Mouse (Mus musculus) granulocyte monocyte progenitor cell, adult 5-6 weeks (primary cell): Measurements from ENCODE around the gene Prickle2. TPM values are rescaled to one million over a fixed set of nuclear protein-coding genes. Genes with fewer than 3 reads are reported as not detected.
A peak's percentile ranks its signal among the peaks of the same experiment; 100 is the strongest.

ENCODE experiments used
- ATAC-seq: replicated peaks from 2 replicates; pipeline ENCODE4 v1.8.0; 2016; ENCODE audit warnings: mild to moderate bottlenecking, moderate TSS enrichment, inconsistent platforms; ENCODE audit not compliant: poor library complexity, severe bottlenecking
- total RNA-seq, 2 experiments: library from RNA; stranded (forward) in 1 of 2; stranded (reverse) in 1 of 2; fragments of 200-712, 200-1000 nt in 1 of 2; fragments of >200 nt in 1 of 2; fragmentation: Nextera tagmentation in 1 of 2; gene quantifications; 2 replicates each; pipeline ENCODE4 v1.2.3; 2014 to 2017

The Prickle2 gene
- total RNA-seq (2014; fragmentation: Nextera tagmentation) (not detected in 2 replicates), total RNA-seq (2017) (not detected in 2 replicates)

- peak; percentile 55; the same call in 1 of the 2 replicates for ATAC-seq
Observed at GRCm38 (mm10) chr6:92706145-92706466, at the start of gene Prickle2. Gene Prickle2 (minus strand): TSS chr6:92706155.

DNA sequence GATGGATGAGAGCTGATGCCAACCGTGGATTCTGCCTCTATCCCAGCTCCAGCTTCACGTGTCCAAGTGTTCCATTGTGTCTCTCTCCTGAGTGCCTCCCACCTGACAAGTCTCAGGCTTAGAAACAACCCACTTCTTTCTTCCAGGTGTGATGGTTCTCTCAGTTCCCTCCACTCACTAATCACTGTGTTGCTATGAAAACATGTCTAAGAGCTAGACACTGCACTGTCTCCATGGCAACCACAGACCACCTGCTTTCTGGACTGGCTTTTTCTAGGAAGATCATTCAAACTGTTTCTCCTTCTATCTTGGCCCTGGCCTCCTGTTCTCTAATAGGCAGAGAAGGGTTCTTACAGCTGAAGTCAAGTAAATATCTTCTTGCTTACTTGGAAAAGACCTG, 46.8 kb upstream of the Prickle2 start:
- ATAC-seq: no peak

DNA sequence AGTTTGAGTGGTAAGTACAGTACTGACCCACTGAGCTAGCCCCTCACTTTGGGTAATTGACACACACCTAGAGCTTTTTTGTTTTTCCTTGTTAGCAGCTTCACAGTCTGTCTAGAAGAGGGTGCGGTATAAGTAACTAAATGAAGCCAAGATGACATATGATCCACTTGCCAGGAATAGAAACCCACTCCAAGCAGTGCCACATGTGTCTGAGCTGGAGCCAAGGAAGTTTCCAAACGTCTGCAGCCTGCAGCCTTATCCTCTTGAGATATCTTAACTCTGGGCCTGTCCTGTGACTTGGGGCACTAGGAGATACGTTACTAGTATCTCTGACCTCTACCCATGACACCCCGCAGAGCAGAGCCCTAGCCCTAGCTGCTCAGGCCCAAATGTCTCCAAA, 43.5 kb upstream of the Prickle2 start:
- ATAC-seq: no peak

DNA sequence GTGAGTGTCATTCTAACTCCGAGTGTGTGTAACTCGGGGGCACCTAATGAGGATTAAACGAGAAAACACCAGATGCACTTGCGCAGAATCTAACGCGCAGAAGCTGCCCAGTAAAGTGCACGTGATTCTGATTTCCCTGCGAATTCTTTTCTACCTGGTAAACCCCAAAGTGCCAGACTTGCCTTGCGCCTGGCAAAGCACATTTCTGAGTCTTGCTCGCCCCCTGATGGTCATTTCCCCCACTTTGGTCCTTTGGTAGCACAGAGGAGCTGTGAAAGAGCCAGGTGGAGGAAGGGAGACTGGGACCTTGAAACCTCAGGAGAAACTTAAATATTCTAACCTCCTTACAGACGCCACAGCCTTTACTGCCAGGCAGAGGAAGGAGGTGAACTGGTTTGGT, 37.6 kb upstream of the Prickle2 start:
- ATAC-seq: no peak

- no peak for ATAC-seq
Observed at GRCm38 (mm10) chr6:92737116-92737515, 31.2 kb upstream of the Prickle2 start.

DNA sequence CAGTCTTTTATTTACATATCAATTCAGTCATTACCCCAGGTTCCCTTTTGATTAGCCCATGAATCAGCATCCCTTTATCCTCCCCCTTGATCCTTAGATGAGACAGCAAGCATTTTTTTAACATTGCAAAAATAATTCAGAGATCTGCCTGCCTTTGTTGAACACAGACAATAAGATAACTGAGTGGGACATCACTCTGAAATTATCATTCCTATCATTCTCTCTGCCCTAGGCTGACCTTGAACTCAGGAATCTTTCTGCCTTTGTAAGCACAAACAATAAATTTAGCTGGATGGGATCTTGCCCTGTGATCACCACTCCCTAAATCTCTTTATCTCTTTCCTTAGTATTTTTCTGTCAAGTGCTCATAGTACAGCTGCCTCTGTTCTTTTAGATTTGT, 27.7 kb upstream of the Prickle2 start:
- ATAC-seq: no peak

DNA sequence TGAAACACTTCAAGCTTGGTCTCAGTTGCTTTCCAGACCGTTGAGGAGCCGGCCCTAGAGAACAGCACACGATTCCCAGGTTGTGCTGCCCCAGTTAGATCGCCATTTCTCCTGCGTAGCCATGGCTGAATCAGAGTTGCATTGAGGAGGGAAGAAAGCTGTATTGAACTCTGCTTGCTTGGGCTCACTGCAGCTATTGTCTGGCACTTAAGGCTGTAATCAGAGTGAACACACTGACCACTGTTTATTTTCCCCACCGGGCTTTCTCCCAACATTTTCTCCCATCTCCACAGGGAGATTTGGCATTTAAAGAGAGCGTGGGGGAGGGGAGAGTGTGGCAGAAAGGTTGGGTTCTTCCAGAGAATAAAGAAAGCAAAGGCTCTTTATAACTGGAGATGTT, 22.6 kb upstream of the Prickle2 start:
- no peak for ATAC-seq

DNA sequence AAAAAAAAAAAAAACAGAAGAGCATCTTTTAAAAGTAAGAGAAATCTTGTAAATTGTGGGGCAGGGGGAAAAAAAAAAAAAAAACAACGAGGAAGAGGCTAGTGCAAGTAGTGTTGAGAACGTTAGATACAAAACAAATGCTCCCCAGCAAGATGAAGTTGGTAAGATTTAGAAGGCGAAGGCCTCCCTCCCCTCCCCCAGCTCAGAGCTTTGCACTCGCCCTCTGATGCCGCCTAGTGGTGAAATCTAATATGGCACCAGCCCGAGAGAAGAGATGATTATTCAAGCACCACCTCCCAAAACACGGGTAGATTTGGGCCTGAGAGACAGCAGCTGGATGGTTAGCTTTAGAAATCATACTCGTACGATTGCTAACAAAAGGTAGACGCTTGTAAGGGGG, 22.1 kb upstream of the Prickle2 start:
- peak; percentile 79 for ATAC-seq

GRCm38 (mm10) chr6:92727351-92727986, 21.5 kb upstream of the Prickle2 start:
- no peak for ATAC-seq

- ATAC-seq: no peak
Observed at GRCm38 (mm10) chr6:92726121-92726520, 20.2 kb upstream of the Prickle2 start.

DNA sequence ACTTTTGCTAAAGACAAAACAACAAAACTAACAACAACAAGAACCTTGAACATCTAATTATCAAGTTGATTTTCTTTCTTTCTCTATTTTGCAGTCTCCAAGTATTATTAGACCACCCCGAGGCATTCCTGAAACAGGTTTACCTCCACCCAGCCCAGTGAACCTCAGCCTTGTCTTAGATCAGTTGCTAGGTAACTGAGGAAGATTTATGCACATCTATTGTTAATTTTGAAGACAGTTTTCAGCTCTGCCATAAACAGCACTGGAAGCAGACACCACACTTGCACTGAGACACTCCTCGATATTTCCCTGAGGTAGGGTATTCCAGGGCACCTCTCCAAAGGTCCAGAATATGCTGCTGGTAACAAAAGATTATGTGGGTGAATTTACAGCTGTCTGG, 18.4 kb upstream of the Prickle2 start:
- ATAC-seq: no peak

DNA sequence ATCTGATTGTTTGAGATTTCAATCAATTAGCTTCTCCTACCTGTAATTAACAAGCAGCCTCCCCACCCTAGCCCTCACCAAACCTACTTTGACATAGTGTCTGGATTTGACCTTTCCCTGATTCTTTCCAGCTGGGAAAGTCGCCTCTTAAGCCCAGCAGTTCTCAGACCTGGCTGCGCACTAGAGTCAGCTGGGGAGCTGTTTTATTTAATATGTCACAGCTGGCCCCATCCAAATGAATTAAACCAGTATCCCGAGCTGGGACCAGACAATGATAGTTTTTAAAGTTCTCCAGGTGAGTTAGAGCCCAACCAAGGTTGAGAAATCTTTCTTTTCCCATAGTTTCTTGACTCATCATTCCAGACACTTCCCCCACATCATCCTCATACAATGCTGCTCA, 9.9 kb upstream of the Prickle2 start:
- ATAC-seq: no peak

GRCm38 (mm10) chr6:92714748-92715147, 8.8 kb upstream of the Prickle2 start:
- ATAC-seq: no peak

- no peak for ATAC-seq
Observed at GRCm38 (mm10) chr6:92708137-92708536, 2.2 kb upstream of the Prickle2 start.

DNA sequence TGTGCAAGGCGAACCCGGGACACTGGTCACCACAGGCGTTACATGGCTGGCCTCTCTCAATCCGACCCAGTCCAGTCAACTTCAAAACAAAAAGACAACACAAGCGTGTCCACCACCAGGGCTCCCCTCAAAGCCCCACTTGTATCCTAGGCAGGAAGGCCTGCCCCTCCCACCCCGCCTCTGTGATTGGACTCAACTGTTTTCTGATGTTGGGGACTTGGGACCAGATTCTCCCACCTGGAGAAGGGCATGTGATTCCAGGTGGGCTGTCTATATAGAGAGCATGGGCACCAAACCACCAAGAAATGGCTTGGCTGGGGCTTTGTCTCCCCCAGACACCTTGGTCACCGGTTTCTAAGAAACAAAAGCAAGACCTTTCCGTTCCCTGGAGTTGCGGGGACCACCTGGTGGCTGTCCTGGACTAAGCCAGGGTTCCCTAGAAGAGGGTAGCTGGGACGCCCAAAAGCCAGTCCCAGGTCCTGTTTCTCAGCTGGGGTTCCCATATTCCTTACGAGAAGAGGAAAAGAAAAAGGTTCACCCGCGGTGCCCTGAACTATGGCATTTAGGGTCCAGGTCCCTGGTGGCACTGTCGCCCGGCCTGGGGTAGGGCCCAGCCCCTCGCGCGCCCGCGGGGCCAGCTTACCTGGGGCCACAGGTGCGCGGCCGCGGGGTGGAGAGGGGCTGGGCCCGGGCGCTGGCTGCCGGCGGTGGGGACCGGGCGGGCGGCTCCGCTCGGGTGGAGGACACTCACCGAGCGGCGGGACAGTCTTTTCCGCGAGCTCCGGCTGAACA, 406 bp downstream of the Prickle2 start:
- no peak for ATAC-seq

GRCm38 (mm10) chr6:92704810-92705209, 1.1 kb downstream of the Prickle2 start:
- ATAC-seq: no peak

DNA sequence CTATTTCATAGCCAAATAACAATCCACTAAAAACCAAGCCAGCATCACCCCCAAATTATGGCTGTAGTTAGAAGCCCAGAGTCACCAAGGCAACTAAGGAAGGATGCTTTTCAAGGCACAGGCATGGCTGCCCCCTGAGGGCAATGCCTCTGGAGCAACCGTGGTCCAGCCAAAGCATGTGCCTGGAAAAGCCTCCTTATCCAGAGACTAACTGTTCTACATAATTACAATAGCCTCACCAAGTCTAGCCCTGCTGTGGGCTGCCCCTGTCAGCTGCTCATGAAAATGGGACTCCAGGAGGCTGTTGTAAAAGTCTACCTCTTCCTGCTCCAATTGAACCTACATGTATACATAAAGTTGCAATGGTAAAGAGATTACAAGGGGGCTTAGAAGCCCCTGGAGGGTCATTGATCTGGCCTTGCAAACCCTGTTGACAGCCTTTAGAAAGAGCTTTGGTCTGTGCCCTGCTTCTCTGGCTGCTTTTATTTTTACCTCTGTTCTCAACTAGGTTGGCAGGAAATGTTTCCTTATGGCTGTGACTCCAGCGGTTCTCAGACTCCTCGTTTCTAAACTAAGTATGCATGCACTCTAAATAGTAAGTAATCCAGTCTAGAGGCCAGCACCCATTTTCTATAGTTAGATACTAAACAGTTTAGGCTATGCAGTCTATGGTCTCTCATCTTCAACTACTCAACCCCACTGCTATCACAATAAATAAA, 6.3 kb downstream of the Prickle2 start:
- no peak for ATAC-seq

GRCm38 (mm10) chr6:92697807-92698206, 8.1 kb downstream of the Prickle2 start:
- ATAC-seq: no peak

GRCm38 (mm10) chr6:92687317-92687716, 18.6 kb downstream of the Prickle2 start:
- ATAC-seq: no peak

DNA sequence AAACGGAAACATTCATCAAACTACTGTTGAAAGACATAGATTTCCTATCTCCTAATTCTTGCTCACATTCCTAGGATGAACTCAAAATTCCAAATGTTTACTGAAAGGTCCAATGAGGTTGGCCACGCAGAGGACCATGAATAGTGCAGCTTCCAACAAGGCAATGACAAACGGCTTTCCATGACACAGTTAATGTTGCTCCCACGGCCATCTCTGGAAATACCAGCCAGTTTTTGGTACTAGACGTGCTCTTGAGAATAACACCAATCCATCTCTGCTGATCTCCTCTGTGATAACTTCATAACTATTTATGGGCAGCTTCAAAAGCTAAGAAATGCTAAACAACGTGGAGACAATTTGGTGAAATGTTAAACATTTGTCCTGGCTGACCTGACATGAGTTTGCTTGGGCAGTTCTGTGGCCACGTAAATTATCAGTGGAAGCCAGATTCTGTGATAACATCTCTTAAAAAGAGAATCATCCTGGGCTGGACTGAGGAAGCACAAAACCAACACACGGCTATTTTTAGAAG, 31.5 kb downstream of the Prickle2 start:
- no peak for ATAC-seq

- ATAC-seq: no peak
Observed at GRCm38 (mm10) chr6:92670518-92671147, 35.3 kb downstream of the Prickle2 start.
